Mouse (Mus musculus) right cerebral cortex, adult 18-20 months (tissue): ENCODE measurements at regions not wholly inside any gene's neighbourhood (a gene's known extent, or its start where the extent isn't known, plus 50 kb on each side); places are given as distances from the start of the nearest gene placed in this dataset.

ENCODE experiments used
- DNase-seq: peaks from one replicate; pipeline ENCODE4 v3.0.0; 2022; ENCODE audit warnings: mixed read lengths

DNA sequence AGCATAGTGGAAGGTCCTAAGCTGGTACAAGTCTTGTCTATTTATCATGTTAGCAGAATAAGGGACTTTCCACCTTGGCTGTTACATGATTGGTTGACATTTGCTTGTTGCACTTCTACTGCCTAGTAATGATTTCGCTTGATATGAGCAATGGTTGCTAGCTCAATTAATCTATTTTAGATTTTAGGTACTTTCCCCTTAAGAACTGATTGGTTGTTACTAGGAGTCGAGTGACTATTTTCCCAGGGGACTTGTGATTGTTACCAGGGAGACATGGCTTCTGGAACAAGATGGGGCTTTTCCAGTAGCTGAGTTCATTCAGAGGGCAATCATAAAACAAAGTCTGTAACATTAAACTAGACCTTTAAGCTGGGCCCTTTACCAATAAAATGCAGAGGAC lies 100.9 kb downstream of the Nup35 start:
- no peak for DNase-seq

DNA sequence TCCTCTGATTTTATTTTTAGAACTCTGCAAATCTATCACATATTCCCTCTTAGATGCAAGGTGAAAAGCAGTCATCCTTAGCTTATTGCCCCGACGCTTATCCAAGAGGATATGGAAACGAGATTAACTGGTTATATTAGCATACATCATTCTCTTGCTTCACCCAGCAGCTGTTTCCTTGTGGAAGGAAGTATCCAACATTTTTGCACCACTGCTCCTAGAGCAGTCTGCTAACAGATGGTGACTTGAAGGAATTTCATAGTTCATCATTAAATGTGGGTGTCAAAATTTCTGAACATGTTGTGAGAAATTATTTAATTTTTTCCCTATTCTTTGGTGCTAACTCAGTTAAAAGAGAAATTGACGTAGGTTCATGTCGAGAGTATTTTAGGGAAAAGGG lies 107.0 kb downstream of the Nup35 start:
- no peak for DNase-seq

GRCm38 (mm10) chr2:80731324-80731723 lies 114.3 kb downstream of the Nup35 start:
- DNase-seq, result peak; percentile 3

- no peak for DNase-seq
These were observed 129.7 kb downstream of the Nup35 start for GRCm38 (mm10) chr2:80746737-80747136.

DNA sequence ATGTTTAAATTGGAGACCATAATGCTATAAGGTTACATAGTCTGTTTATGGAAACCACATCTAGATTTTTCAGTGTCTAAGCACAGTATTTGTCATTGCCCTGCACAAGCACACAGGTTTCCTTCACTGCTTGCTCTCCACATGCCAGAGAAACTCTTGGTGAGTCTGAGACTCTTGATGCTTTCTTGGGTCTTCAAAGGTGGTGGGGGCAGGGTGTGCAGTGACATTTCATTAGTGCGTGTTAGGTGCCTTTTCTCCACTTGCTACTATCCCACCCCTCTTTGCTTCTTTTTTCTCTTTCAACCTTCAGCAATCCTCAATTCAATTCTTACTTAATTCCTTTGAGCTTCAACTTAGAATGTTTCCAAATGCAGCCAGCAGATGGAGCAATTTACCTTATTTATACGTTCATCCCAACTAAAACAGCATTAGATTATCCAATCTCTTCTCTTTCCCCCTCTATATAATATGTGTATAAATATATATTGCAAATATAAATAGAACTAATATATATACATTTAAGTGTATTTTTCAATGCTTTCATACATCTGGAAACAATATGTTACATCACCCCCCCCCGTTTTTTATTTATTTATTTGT lies 145.1 kb downstream of the Nup35 start:
- peak; percentile 27 for DNase-seq

DNA sequence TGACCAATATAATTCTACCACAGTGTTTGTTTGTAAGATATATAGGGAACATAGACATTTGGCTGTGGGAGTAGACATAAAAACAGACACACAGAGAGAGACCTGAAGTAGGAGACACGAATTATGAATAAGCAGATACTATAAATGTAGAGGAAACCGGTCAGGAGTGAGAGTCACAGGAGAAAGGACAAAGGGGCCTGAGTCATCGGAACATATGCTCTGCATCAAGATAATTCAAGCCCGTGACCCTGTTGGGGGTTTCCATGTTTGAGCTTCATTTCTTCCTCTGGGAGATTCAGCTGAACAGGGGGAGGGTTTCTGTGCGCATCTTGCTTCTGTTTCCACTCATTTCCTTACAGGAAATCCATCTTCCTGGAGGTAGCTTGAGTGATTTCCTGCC lies 154.1 kb downstream of the Nup35 start:
- peak; percentile 8 for DNase-seq

DNA sequence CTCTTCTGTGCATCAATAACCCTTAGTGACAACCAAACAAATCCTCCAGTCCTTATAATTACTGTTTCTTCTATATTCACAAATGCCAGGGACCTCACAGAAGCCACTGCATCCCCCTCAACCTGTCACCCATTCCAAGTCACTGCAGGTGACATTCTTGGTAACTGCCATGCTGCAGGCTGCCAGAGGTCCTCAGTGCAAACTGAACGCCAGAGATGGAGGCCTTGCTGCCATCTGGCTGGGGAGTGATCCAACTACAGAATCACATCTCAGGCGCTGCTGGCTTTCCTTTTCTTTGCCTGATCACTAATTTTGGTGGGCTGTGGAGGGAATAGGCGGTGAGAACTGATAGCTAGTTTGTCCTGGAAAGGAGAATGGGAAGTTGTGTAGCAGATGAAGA lies 155.4 kb downstream of the Nup35 start:
- DNase-seq, result no peak

- no peak for DNase-seq
These were observed 169.3 kb downstream of the Nup35 start for GRCm38 (mm10) chr2:80786370-80786769.

GRCm38 (mm10) chr2:80793345-80794147 lies 176.5 kb downstream of the Nup35 start:
- DNase-seq, result no peak

- no peak for DNase-seq
These were observed 177.1 kb downstream of the Nup35 start for GRCm38 (mm10) chr2:80794148-80794507.

- no peak for DNase-seq
These were observed 202.2 kb downstream of the Nup35 start for GRCm38 (mm10) chr2:80819268-80819667.

DNA sequence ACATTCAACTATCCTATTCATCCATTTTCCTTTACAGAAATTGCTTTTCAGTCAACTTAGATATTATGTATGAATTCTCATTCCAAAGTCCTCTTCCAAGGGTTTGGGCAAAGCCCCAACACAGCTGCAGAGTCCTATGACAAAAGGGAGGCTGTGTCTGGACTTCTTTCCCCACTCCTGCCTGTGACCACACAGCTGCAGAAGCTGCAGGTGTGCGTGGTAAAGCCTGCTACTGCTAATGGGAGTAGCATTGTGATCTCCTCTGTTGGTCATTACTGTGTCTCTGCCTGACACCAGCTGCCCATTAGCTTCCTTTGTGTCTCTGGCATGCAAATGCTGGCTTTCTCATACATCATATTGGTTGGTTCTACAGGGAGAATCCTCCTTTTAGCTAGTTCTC lies 234.0 kb downstream of the Nup35 start:
- DNase-seq, result peak; percentile 2

GRCm38 (mm10) chr2:80855214-80855613 lies 238.2 kb downstream of the Nup35 start:
- no peak for DNase-seq

GRCm38 (mm10) chr2:80870046-80870445 lies 253.0 kb downstream of the Nup35 start:
- no peak for DNase-seq

GRCm38 (mm10) chr2:80870458-80870857 lies 253.4 kb downstream of the Nup35 start:
- no peak for DNase-seq

- no peak for DNase-seq
These were observed 254.3 kb downstream of the Nup35 start for GRCm38 (mm10) chr2:80871356-80871755.

- no peak for DNase-seq
These were observed 261.4 kb downstream of the Nup35 start for GRCm38 (mm10) chr2:80878437-80878836.

DNA sequence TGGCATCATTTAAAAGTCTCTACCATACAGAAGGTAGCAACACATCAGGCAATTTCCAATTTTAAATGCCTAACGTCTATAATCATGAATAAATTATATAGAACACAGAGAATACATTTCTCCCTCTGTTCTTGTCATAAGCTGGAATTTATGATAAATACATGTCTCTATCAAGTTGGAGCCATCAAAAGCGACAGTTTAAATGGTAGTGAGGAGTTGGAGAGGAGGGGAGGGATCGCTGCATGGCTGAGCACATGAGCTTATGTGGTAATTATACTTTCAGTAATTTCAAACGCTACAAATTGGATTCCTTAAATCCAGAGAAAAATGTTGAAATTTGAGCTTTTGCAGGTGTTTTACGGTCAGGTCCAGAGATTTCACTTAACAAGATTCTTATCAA lies 267.2 kb downstream of the Nup35 start:
- no peak for DNase-seq

GRCm38 (mm10) chr2:80902050-80902449 lies 285.0 kb downstream of the Nup35 start:
- DNase-seq, result no peak

GRCm38 (mm10) chr2:80913478-80913877 lies 296.4 kb downstream of the Nup35 start:
- no peak for DNase-seq

DNA sequence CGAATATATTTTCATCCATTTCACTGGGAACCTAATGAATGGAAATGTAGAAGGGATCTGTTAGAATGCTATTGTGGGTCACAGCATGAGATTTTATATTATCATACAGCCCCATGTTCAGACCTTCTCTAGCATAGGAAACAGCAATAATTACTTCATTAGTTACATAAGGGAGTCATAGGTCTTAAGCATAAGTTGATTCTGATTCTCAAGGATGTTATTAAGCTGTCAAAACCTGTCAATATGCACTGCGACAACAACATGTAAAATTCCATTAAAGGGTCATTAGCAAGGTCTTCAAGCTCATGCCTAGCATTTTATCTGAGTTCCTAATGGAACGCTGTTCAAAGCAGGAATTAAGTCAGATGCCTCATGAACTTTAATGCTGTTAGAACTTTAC lies 328.5 kb downstream of the Nup35 start:
- no peak for DNase-seq

GRCm38 (mm10) chr2:80966766-80967165 lies 349.7 kb downstream of the Nup35 start:
- no peak for DNase-seq

DNA sequence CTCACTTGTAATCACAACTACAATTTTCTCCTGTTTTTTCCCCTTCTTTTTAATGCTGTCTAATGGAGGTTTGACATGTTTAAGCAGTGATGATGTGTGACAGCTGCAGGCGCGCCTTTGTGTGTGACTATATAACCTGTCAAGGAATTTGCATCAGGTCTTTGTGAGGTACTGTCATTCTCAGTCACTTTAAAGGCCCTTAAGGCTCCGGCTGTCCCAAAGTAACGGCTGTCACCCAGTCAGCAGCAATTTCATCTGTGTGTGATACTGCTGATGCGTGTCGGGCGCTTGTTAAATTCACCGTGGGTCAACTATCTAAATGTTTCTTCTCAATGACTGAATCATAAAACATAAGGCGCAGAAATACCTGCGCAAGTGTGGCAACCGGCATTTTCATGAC lies 350.2 kb downstream of the Nup35 start:
- no peak for DNase-seq

GRCm38 (mm10) chr2:80969354-80969753 lies 352.3 kb downstream of the Nup35 start:
- DNase-seq, result peak; percentile 40

DNA sequence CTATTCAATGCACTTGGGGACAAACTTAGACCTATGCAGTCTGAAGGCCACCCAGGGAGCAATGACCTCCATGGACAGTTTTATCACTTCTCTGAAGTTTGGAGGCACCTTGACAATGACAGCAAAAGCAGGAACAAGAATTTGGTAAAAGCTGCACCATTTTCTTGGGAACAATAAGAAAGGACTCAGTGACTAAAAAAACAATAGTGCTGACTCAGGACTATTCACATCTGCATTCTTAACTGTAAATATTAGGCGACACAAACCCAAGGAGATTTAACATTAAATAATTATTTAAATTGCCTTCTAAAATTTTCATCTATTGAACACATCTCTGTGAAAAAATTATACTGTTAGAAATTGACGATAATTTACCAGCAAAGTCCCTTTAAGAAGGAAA lies 356.2 kb downstream of the Nup35 start:
- DNase-seq, result no peak
